Mouse (Mus musculus): Measurements from ENCODE around the gene Rftn1.

- no peak for TF ChIP-seq CTCF (IDR thresholded peaks at IDR 0.05; ENCODE audit: extremely low read depth, insufficient read depth, insufficient read length, insufficient replicate concordance)
- TF ChIP-seq POLR2A (IDR thresholded peaks at IDR 0.05; ENCODE audit: low read depth, low read length), result no peak
These were observed 7.2 kb downstream of the Rftn1 start for GRCm38 (mm10) chr17:50183300-50183699.

Data from spleen, adult 2 months (tissue).